Mouse (Mus musculus) forebrain, embryonic 13.5 days (tissue): Measurements from ENCODE around the gene Kctd6. TPM values are rescaled to one million over a fixed set of nuclear protein-coding genes. Genes with fewer than 3 reads are reported as not detected.
A peak's percentile ranks its signal among the peaks of the same experiment; 100 is the strongest.

ENCODE experiments used
- ATAC-seq: fragments of 200-750 bp; cut with Nextera tagmentation; 2 replicates; pipeline ENCODE4 v1.8.0; 2017
- H3K27ac ChIP-seq: fragments of 300-500 bp; sonication (generic); 2 replicates; pipeline ENCODE4 v1.5.1; 2015; ENCODE audit warnings: inconsistent platforms, mild to moderate bottlenecking, moderate library complexity
- H3K27me3 ChIP-seq: fragments of 300-500 bp; sonication (generic); 2 replicates; pipeline ENCODE4 v1.6.1; 2015; ENCODE audit warnings: mild to moderate bottlenecking, inconsistent platforms
- H3K36me3 ChIP-seq: fragments of 300-500 bp; sonication (generic); 2 replicates; pipeline ENCODE4 v1.6.1; 2015; ENCODE audit warnings: mild to moderate bottlenecking, inconsistent platforms; ENCODE audit not compliant: poor library complexity, severe bottlenecking
- H3K4me1 ChIP-seq: fragments of 300-500 bp; sonication (generic); 2 replicates; pipeline ENCODE4 v1.6.1; 2015; ENCODE audit warnings: inconsistent platforms
- H3K4me2 ChIP-seq: fragments of 300-500 bp; sonication (generic); 2 replicates; pipeline ENCODE4 v1.6.1; 2015; ENCODE audit warnings: inconsistent platforms, mild to moderate bottlenecking, moderate library complexity
- H3K4me3 ChIP-seq: fragments of 300-500 bp; sonication (generic); 2 replicates; pipeline ENCODE4 v1.5.1; 2015; ENCODE audit warnings: mild to moderate bottlenecking, inconsistent platforms
- H3K9ac ChIP-seq: fragments of 300-500 bp; sonication (generic); 2 replicates; pipeline ENCODE4 v1.6.1; 2015; ENCODE audit warnings: mild to moderate bottlenecking, inconsistent platforms
- H3K9me3 ChIP-seq: fragments of 300-500 bp; sonication (generic); replicated peaks from 2 replicates; pipeline ENCODE4 v1.6.1; 2016; ENCODE audit warnings: inconsistent platforms
- WGBS: fragments of 180-500 bp; shearing (Covaris S2); methylation state at CpG from one replicate; pipeline ENCODE4 v1.1.7; 2015; 5-methylcytosine and 5-hydroxymethylcytosine counted together
- polyA plus RNA-seq: library from polyadenylated mRNA; unstranded; fragments of >200 nt; fragmentation: Nextera tagmentation; extraction: Ambion mirVana; gene quantifications from 2 replicates; pipeline ENCODE4 v1.2.1, GENCODE M21; 2015

The Kctd6 gene
- polyA plus RNA-seq, 1 experiment from 2014 or later = 5.6 TPM

- peak; percentile 76 for ATAC-seq
- no peaks in the 10 kb centered on the region for H3K36me3 ChIP-seq
- WGBS = 49% methylated on average over 5 of the region's 5 CpGs
- no peak overlapping the region for H3K27ac ChIP-seq
- H3K9ac ChIP-seq = no peak overlapping the region
- H3K27me3 ChIP-seq = no peaks in the 10 kb centered on the region
- H3K9me3 ChIP-seq = no peaks in the 10 kb centered on the region
- no peaks in the 10 kb centered on the region for H3K4me1 ChIP-seq
- no peak overlapping the region for H3K4me3 ChIP-seq
- H3K4me2 ChIP-seq = no peak overlapping the region
Measured at GRCm38 (mm10) chr14:8242388-8242920, 28.5 kb downstream of the Kctd6 start.

GRCm38 (mm10) chr14:8243136-8243888 is 29.4 kb downstream of the Kctd6 start:
- H3K36me3 ChIP-seq = no peaks in the 10 kb centered on the region
- 72% methylated on average over 8 of the region's 8 CpGs for WGBS
- ATAC-seq = no peak
- no peaks in the 10 kb centered on the region for H3K27me3 ChIP-seq
- H3K4me3 ChIP-seq = no peak overlapping the region
- H3K4me1 ChIP-seq = no peaks in the 10 kb centered on the region
- H3K9me3 ChIP-seq = no peaks in the 10 kb centered on the region
- no peak overlapping the region for H3K9ac ChIP-seq
- no peak overlapping the region for H3K27ac ChIP-seq
- no peak overlapping the region for H3K4me2 ChIP-seq

DNA sequence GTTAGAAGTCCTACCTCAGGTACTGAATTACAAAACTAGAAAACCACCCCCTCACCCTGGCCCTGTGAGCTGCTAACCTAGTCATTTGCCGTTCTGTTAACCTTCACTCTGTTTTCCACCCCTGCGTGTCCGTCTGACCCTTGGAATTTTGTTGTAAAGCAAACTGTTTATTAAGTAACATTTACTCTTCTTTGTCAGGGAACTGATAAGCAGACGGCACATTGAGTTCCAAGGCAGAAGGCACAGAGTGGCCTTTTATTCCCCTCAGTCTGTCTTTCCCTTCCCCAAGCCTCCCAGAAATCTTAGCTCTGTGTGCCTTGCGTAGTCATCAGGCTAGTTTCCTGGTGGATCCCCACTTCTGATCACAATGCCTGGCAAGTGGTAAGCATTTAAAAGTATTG is 30.3 kb downstream of the Kctd6 start:
- Histone ChIP-seq H3K27me3 (no peaks in the 10 kb centered on the region), H3K27ac (no peak overlapping the region), H3K4me2 (no peak overlapping the region), H3K9ac (no peak overlapping the region), H3K4me3 (no peak overlapping the region), H3K36me3 (no peaks in the 10 kb centered on the region), H3K4me1 (no peaks in the 10 kb centered on the region), H3K9me3 (no peaks in the 10 kb centered on the region)
- no peak for ATAC-seq
- WGBS = 84% methylated on average over 5 of the region's 5 CpGs

DNA sequence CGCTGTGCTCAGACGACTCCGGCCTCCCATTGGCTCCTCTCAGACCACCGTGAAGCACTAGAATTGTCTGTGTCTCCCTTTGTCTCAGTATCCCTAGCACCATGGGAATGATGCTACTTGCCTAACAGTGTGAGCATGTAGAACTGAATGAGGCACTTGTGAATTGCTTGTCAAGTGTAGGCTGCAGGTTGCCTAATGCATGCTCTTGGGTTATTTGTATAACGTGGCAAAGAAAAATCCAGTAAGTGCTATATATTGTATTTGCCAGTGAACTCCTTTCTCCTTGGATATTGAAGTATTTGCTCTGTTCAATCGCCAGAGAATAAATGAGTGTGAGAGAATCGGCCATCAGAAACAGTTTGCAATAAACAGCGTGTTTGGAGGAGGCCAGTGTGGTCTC is 32.9 kb downstream of the Kctd6 start:
- WGBS = 80% methylated on average over 8 of the region's 8 CpGs
- no peak for ATAC-seq
- Histone ChIP-seq H3K9me3 (no peaks in the 10 kb centered on the region), H3K4me1 (no peaks in the 10 kb centered on the region), H3K27ac (no peak overlapping the region), H3K9ac (no peak overlapping the region), H3K4me2 (no peak overlapping the region), H3K4me3 (no peak overlapping the region), H3K36me3 (no peaks in the 10 kb centered on the region), H3K27me3 (no peaks in the 10 kb centered on the region)

GRCm38 (mm10) chr14:8249206-8249605 is 35.3 kb downstream of the Kctd6 start:
- no peaks in the 10 kb centered on the region for H3K4me1 ChIP-seq
- H3K27me3 ChIP-seq = no peaks in the 10 kb centered on the region
- no peaks in the 10 kb centered on the region for H3K9me3 ChIP-seq
- H3K36me3 ChIP-seq = no peaks in the 10 kb centered on the region
- 88% methylated on average over 1 of the region's 1 CpGs for WGBS
- H3K4me2 ChIP-seq = no peak overlapping the region
- H3K9ac ChIP-seq = no peak overlapping the region
- no peak overlapping the region for H3K27ac ChIP-seq
- no peak for ATAC-seq
- no peak overlapping the region for H3K4me3 ChIP-seq

GRCm38 (mm10) chr14:8250141-8250871 is 36.4 kb downstream of the Kctd6 start:
- H3K4me2 ChIP-seq = no peak overlapping the region
- no peak overlapping the region for H3K9ac ChIP-seq
- H3K27ac ChIP-seq = no peak overlapping the region
- 89% methylated on average over 9 of the region's 9 CpGs for WGBS
- no peaks in the 10 kb centered on the region for H3K9me3 ChIP-seq
- H3K36me3 ChIP-seq = no peaks in the 10 kb centered on the region
- H3K4me3 ChIP-seq = no peak overlapping the region
- no peak for ATAC-seq
- no peaks in the 10 kb centered on the region for H3K4me1 ChIP-seq
- no peaks in the 10 kb centered on the region for H3K27me3 ChIP-seq

- Histone ChIP-seq H3K9me3 (no peaks in the 10 kb centered on the region), H3K27ac (no peak overlapping the region), H3K4me1 (no peaks in the 10 kb centered on the region), H3K9ac (no peak overlapping the region), H3K4me2 (no peak overlapping the region), H3K4me3 (no peak overlapping the region), H3K27me3 (no peaks in the 10 kb centered on the region), H3K36me3 (no peaks in the 10 kb centered on the region)
- 91% methylated on average over 8 of the region's 8 CpGs for WGBS
- ATAC-seq = no peak; the same call in 1 of the 2 replicates
Measured at GRCm38 (mm10) chr14:8251330-8251885, 37.5 kb downstream of the Kctd6 start.

DNA sequence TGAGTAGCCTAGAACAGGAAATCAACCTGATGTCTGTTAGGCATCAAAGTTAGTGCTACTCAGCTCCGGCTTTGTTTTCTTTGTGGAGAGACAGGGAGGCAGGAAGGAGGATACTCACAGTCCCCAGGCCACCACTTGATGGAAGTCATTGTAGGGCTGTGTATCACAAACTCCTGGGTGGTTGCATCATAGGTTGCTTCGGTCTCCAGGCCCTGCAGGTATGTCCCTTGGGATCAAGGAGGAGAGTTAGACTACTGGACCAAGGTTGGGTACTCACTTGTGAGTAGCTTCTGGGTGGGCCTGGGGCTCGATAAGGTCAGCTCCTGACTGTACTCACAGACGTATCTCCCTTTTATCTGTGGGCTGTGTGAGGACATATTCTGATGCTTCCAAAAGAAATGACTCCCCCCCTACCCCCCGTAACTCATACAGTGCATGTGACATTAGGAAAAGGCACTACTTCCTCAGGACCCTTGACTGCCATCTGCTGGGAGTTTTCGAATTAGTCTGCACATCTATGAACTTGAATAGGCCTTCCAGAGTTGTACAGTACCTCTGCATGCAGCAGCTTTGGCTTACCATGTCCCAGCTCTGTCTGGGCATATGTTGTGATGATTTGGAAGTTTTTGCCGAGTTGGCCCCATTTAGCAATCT is 41.3 kb downstream of the Kctd6 start:
- H3K9me3 ChIP-seq = no peaks in the 10 kb centered on the region
- H3K4me3 ChIP-seq = no peak overlapping the region
- H3K9ac ChIP-seq = no peak overlapping the region
- no peaks in the 10 kb centered on the region for H3K4me1 ChIP-seq
- 74% methylated on average over 7 of the region's 7 CpGs for WGBS
- peak; percentile 83 for ATAC-seq
- no peaks in the 10 kb centered on the region for H3K36me3 ChIP-seq
- no peaks in the 10 kb centered on the region for H3K27me3 ChIP-seq
- H3K27ac ChIP-seq = no peak overlapping the region
- H3K4me2 ChIP-seq = no peak overlapping the region

GRCm38 (mm10) chr14:8256072-8256471 is 42.1 kb downstream of the Kctd6 start:
- Histone ChIP-seq H3K27ac (no peak overlapping the region), H3K9ac (no peak overlapping the region), H3K9me3 (no peaks in the 10 kb centered on the region), H3K4me2 (no peak overlapping the region), H3K36me3 (no peaks in the 10 kb centered on the region), H3K27me3 (no peaks in the 10 kb centered on the region), H3K4me1 (no peaks in the 10 kb centered on the region), H3K4me3 (no peak overlapping the region)
- no peak for ATAC-seq
- 75% methylated on average over 6 of the region's 6 CpGs for WGBS

- 76% methylated on average over 5 of the region's 5 CpGs for WGBS
- Histone ChIP-seq H3K9me3 (no peaks in the 10 kb centered on the region), H3K27me3 (no peaks in the 10 kb centered on the region), H3K36me3 (no peaks in the 10 kb centered on the region), H3K27ac (no peak overlapping the region), H3K4me1 (no peaks in the 10 kb centered on the region), H3K4me3 (no peak overlapping the region), H3K9ac (no peak overlapping the region), H3K4me2 (no peak overlapping the region)
- no peak for ATAC-seq
Measured at GRCm38 (mm10) chr14:8256881-8257280, 42.9 kb downstream of the Kctd6 start.

DNA sequence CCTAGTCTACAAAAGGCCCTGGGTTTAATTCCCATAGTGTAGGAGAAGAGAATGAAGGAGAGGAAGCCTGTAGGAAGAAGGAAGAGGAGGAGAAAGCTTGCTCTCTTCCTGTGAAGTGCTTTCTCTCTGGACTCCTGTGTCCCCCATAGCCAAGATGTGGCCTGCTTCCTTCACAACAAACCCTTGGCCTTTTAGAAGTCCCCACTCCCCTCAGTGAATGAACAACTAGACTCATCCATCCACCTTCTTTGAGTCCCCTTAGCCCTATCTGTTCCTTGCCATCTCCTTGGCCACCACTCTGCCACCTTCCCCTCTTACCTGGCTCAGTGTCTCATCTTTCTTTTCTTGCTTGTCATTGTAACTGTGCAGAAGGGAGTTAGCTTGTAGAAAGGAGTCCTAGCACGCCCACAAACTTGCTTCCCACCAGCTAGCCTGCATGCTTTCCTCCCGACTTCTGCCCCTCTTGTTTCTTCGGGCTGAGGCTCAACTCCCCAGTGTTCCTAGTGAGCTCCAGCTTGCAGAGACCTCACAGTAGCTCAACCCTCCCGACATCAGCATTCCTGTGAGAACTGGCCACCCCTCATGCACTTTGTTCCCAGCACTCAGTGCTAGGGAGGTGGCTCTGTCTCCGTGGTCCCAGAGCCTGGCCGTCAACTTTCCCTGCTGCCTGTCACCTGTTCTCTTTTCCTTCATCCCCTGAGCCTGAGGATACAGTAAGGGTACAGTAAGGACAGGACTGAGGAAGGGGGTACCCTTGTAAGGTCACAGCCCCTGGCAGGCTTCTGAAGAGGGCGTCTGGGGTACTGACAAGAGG is 43.8 kb downstream of the Kctd6 start:
- WGBS = 48% methylated on average over 7 of the region's 7 CpGs
- no peak overlapping the region for H3K9ac ChIP-seq
- H3K27ac ChIP-seq = no peak overlapping the region
- no peak overlapping the region for H3K4me3 ChIP-seq
- no peaks in the 10 kb centered on the region for H3K27me3 ChIP-seq
- no peaks in the 10 kb centered on the region for H3K36me3 ChIP-seq
- no peaks in the 10 kb centered on the region for H3K9me3 ChIP-seq
- no peaks in the 10 kb centered on the region for H3K4me1 ChIP-seq
- no peak for ATAC-seq
- no peak overlapping the region for H3K4me2 ChIP-seq
